Mouse (Mus musculus): ENCODE measurements at regions not wholly inside any gene's neighbourhood (a gene's known extent, or its start where the extent isn't known, plus 50 kb on each side); places are given as distances from the start of the nearest gene placed in this dataset.
A peak's percentile ranks its signal among the peaks of the same experiment; 100 is the strongest.

DNA sequence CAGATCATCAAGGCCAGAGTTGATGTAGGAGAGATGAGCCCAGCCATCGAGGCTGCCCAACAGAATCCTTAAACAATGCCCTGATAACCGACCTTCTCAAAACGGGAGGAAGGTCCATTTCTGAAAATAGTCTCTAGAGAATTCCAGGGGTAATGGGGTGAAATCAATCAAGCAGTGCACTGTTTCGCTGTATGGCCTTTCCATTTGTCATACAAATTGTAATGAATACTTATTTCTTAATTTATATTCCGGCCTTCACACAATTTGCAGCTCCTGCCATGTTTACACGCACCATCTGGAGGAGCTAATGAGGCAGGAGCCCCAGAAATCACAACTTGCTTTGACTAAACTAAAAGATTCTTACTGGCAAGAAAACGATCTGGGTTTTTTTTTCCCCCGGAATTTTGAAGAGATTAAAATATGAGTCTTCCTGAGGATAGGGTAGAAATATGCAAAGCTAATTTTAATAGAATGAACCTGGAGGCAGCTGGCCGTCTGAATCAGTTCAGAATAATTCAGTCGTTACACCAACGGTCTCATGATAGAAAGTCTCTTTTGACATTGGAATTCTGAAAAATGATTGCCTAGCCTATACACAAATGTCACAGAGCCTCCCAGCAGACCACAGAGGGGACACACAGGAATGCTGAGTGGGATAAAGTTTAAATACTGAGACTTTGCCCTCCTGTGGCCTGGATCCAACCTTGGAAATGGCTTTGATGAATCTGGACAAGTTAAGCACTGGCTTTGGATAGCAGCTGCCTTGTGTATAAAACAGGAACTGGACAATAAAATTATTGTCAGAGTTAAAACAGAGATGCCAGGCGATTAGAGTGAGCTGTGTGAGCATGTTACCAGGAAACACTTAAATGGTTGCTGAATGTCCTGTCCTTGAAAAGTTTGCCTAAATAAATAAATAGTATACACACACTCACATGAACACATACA is 115.0 kb upstream of the Frem1 start:
- H3K4me3 ChIP-seq (replicated peaks; ENCODE audit: low read length) = no peak overlapping the region
- no peaks in the 10 kb centered on the region for H3K36me3 ChIP-seq (ENCODE audit: control insufficient read depth, insufficient read depth, low read length)
- no peaks in the 10 kb centered on the region for H3K9me3 ChIP-seq (replicated peaks; ENCODE audit: control insufficient read depth, low read length)
- H3K4me2 ChIP-seq (ENCODE audit: low read depth, low read length) = no peak overlapping the region
- H3K27me3 ChIP-seq (ENCODE audit: control insufficient read depth, insufficient read depth, low read length) = no peaks in the 10 kb centered on the region
- H3K9ac ChIP-seq (ENCODE audit: low read length) = no peak overlapping the region
- ATAC-seq (ENCODE audit: insufficient read depth, low FRiP score) = peak; percentile 10; the same call in 1 of the 2 replicates
- H3K4me1 ChIP-seq (ENCODE audit: control insufficient read depth, insufficient read depth, low read length) = 0 out of 2 replicates have a peak, but pooled peaks cover 3% of the 10 kb centered on the region
- H3K27ac ChIP-seq (ENCODE audit: low read length) = peak overlapping the region; percentile 46
- 35% methylated on average over 12 of the region's 12 CpGs for WGBS

DNA sequence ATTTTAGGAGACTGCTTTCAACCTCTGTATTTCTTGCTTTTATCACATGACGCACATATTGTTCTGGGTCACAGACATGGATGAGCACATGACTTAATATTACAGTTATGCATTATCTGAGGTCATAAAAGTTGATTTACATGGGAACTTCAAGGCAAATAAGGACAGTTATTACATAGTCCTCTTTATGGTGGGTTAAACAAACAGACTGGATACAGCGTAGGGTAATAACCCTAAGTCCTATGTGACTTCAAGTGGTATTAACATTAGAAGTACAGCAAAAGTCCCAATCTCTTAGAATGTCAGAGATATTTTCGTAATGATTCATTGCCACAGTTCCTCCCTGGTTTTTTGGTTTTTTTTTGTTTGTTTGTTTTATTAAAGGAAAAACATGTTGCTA is 94.6 kb upstream of the Frem1 start:
- no peak for ATAC-seq (ENCODE audit: insufficient read depth, low FRiP score)

DNA sequence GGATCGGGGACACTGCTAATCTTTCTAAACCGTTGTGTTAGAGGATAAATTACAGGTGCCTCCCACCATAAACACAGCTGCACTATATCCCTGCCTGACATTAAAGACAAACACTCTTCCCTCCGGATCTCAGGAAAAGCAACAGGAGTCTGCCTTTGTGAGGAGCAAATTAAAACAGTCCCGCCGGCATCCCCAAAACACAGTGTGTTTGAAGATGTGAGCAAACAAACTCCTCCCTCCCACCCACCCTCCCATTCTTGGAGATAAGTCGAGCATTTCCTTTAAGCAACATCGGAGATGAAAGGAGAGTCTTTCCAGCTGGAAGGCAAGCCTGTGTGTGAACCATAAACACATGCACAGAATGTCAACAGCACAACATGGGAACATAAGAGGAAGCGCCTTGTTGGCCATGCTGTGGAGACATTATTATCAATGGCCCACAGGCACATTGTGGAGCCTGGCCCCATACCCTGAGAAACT is 93.6 kb upstream of the Frem1 start:
- ATAC-seq (ENCODE audit: insufficient read depth, low FRiP score) = no peak
- H3K4me1 ChIP-seq (ENCODE audit: control insufficient read depth, insufficient read depth, low read length) = peaks cover 8% of the 10 kb centered on the region; the same call in 1 of the 2 replicates
- 11% methylated on average over 8 of the region's 8 CpGs for WGBS
- no peak overlapping the region for H3K4me3 ChIP-seq (replicated peaks; ENCODE audit: low read length)
- H3K4me2 ChIP-seq (ENCODE audit: low read depth, low read length) = no peak overlapping the region
- H3K36me3 ChIP-seq (ENCODE audit: control insufficient read depth, insufficient read depth, low read length) = no peaks in the 10 kb centered on the region
- no peaks in the 10 kb centered on the region for H3K27me3 ChIP-seq (ENCODE audit: control insufficient read depth, insufficient read depth, low read length)
- H3K9me3 ChIP-seq (replicated peaks; ENCODE audit: control insufficient read depth, low read length) = no peaks in the 10 kb centered on the region
- peak overlapping the region; percentile 51 for H3K27ac ChIP-seq (ENCODE audit: low read length)
- no peak overlapping the region; the same call in 1 of the 2 replicates for H3K9ac ChIP-seq (ENCODE audit: low read length)

More for the DNA sequence above, 94.6 kb upstream of the Frem1 start:
- Histone ChIP-seq H3K36me3 (ENCODE audit: control insufficient read depth, insufficient read depth, low read length) (no peaks in the 10 kb centered on the region), H3K4me3 (replicated peaks; ENCODE audit: low read length) (no peak overlapping the region), H3K4me2 (ENCODE audit: low read depth, low read length) (no peak overlapping the region), H3K27me3 (ENCODE audit: control insufficient read depth, insufficient read depth, low read length) (no peaks in the 10 kb centered on the region), H3K9me3 (replicated peaks; ENCODE audit: control insufficient read depth, low read length) (no peaks in the 10 kb centered on the region), H3K4me1 (ENCODE audit: control insufficient read depth, insufficient read depth, low read length) (peaks cover 8% of the 10 kb centered on the region; the same call in 1 of the 2 replicates), H3K9ac (ENCODE audit: low read length) (no peak overlapping the region), H3K27ac (ENCODE audit: low read length) (no peak overlapping the region)
- WGBS = 85% methylated on average over 3 of the region's 3 CpGs

DNA sequence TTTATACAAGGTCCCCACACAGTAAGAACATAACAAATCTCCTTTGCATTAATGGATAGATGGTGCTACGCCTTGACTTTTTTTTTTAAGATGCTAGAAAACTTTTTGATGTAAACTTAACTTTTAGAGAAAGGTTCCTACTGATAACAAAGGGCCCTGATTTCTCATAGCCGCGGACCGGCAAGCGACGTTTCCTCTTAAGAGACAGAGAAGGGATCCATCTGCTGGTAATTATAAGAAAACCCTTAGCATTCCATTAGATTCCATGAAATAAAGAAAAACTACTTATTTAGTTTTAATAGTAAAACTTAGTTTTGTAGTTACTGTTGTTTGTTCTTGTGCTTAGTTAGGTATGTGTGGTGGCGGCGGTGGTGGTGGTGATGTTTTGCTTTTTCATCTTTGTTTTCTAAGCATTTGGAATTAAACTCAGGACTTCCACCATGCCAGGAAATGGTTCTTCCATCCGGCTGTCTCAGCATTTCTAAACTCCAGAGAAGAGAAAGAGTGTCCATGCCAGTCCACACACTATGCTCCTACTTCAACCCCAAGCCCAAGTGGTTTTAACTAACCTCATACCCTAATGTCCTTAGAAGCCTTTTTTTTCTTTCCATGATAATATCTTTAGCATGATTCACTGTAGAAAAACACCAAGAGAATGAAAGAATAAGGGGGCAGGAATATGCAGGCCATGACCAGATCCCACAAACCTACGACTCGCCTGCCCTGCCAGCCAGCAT is 92.8 kb upstream of the Frem1 start:
- WGBS = 49% methylated on average over 11 of the region's 11 CpGs
- no peak overlapping the region for H3K4me3 ChIP-seq (replicated peaks; ENCODE audit: low read length)
- H3K4me2 ChIP-seq (ENCODE audit: low read depth, low read length) = no peak overlapping the region
- H3K36me3 ChIP-seq (ENCODE audit: control insufficient read depth, insufficient read depth, low read length) = no peaks in the 10 kb centered on the region
- H3K9ac ChIP-seq (ENCODE audit: low read length) = no peak overlapping the region
- H3K27ac ChIP-seq (ENCODE audit: low read length) = peak overlapping the region; percentile 42
- no peaks in the 10 kb centered on the region for H3K27me3 ChIP-seq (ENCODE audit: control insufficient read depth, insufficient read depth, low read length)
- peaks cover 8% of the 10 kb centered on the region; the same call in 1 of the 2 replicates for H3K4me1 ChIP-seq (ENCODE audit: control insufficient read depth, insufficient read depth, low read length)
- no peaks in the 10 kb centered on the region for H3K9me3 ChIP-seq (replicated peaks; ENCODE audit: control insufficient read depth, low read length)
- no peak for ATAC-seq (ENCODE audit: insufficient read depth, low FRiP score)

DNA sequence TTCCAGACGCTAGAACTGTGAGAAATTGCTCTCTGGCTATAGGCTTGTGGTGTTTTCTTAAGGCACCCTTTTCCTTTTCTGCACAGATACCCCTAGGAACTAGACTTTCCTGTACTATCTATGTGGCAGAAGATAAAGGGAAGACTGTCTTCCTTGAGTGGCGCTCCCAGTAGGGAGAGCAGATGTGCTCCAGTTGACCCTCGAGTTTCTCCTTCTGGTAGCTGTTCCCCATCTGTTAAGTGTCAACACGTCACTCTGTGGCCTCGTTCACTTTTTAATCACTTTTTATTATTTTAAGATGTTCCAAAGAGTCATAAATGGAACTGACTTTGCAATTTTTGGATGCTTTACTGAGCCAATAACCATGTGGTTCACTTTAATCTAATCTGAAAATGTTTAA is 89.6 kb upstream of the Frem1 start:
- WGBS = 69% methylated on average over 5 of the region's 5 CpGs
- H3K27ac ChIP-seq (ENCODE audit: low read length) = no peak overlapping the region

DNA sequence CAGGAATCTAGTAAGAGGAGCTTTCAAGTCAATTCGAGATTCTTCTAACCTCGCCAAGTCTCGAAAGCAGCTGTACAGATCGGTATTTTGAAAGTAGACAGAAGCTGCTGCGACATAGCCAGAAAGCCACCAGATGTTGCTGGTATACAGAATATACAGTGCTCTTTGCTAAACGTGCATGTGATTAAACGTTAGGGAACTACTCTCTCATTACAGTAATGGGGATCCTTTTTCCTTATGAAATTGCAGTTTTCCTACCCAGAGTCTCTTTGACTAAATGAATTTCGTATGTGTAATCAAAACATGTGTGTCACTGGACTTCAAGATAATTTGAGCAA is 70.5 kb upstream of the Frem1 start:
- Histone ChIP-seq H3K9ac (ENCODE audit: low read length) (no peak overlapping the region), H3K4me2 (ENCODE audit: low read depth, low read length) (no peak overlapping the region), H3K4me3 (replicated peaks; ENCODE audit: low read length) (no peak overlapping the region), H3K9me3 (replicated peaks; ENCODE audit: control insufficient read depth, low read length) (no peaks in the 10 kb centered on the region), H3K36me3 (ENCODE audit: control insufficient read depth, insufficient read depth, low read length) (no peaks in the 10 kb centered on the region), H3K27ac (ENCODE audit: low read length) (peak overlapping the region; percentile 38; the same call in 1 of the 2 replicates), H3K27me3 (ENCODE audit: control insufficient read depth, insufficient read depth, low read length) (no peaks in the 10 kb centered on the region), H3K4me1 (ENCODE audit: control insufficient read depth, insufficient read depth, low read length) (no peaks in the 10 kb centered on the region)
- 57% methylated on average over 8 of the region's 8 CpGs for WGBS
- ATAC-seq (ENCODE audit: insufficient read depth, low FRiP score) = no peak

More for the DNA sequence above, 89.6 kb upstream of the Frem1 start:
- Histone ChIP-seq H3K4me2 (ENCODE audit: low read depth, low read length) (no peak overlapping the region), H3K27me3 (ENCODE audit: control insufficient read depth, insufficient read depth, low read length) (no peaks in the 10 kb centered on the region), H3K4me3 (replicated peaks; ENCODE audit: low read length) (no peak overlapping the region), H3K9me3 (replicated peaks; ENCODE audit: control insufficient read depth, low read length) (no peaks in the 10 kb centered on the region), H3K4me1 (ENCODE audit: control insufficient read depth, insufficient read depth, low read length) (peaks cover 8% of the 10 kb centered on the region; the same call in 1 of the 2 replicates), H3K9ac (ENCODE audit: low read length) (no peak overlapping the region), H3K36me3 (ENCODE audit: control insufficient read depth, insufficient read depth, low read length) (no peaks in the 10 kb centered on the region)
- ATAC-seq (ENCODE audit: insufficient read depth, low FRiP score) = no peak

DNA sequence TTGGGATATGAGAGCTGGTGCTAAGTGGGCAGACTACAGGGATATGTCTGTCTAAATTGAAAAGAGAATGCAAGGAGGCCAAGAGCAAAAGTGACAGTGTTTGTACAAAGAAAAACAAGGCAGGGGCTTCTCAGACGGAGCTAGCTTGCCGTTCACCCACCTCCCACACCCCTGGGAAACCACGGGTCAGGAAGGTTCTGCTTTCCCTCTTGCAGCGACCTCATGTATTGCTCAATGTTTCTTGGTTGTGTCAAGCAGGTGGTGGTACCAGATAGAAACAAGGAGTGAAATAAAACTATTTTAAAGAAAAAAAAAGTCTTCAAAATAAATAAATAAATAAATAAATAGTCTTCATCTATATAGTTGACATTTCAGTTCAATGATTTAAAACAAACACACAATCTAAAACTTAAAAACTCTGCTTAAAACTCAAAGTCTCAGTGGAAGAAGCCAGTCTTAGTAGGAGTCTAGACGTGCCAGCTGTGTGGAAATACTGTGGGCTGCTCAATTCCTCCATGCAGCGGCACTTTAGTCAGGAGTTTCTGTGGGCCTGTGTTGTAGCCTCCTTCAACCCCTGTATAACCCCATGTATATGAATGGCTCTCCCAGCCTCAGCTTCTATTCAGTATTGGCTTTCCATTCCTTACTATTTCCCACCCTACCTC is 70.0 kb upstream of the Frem1 start:
- no peaks in the 10 kb centered on the region for H3K9me3 ChIP-seq (replicated peaks; ENCODE audit: control insufficient read depth, low read length)
- 72% methylated on average over 6 of the region's 6 CpGs for WGBS
- H3K9ac ChIP-seq (ENCODE audit: low read length) = no peak overlapping the region
- H3K4me2 ChIP-seq (ENCODE audit: low read depth, low read length) = no peak overlapping the region
- H3K4me3 ChIP-seq (replicated peaks; ENCODE audit: low read length) = no peak overlapping the region
- peak overlapping the region; percentile 38; the same call in 1 of the 2 replicates for H3K27ac ChIP-seq (ENCODE audit: low read length)
- no peaks in the 10 kb centered on the region for H3K4me1 ChIP-seq (ENCODE audit: control insufficient read depth, insufficient read depth, low read length)
- no peak for ATAC-seq (ENCODE audit: insufficient read depth, low FRiP score)
- no peaks in the 10 kb centered on the region for H3K27me3 ChIP-seq (ENCODE audit: control insufficient read depth, insufficient read depth, low read length)
- H3K36me3 ChIP-seq (ENCODE audit: control insufficient read depth, insufficient read depth, low read length) = no peaks in the 10 kb centered on the region

DNA sequence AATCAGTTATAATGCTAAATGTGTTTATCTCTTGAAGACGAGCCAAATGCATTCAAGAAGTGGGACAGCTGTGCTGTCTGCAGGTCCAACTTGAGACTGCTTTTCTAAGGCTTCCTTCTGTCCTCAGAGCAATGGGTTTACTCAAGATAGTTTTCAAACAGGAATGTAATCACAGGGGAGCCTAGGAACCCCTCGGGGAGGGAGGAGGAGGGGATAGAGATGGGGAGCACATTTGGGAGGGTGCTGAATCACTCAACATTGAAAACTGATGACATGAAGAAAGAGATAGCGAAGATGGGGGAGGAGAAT is 56.5 kb upstream of the Frem1 start:
- Histone ChIP-seq H3K9me3 (replicated peaks; ENCODE audit: control insufficient read depth, low read length) (no peaks in the 10 kb centered on the region), H3K4me3 (replicated peaks; ENCODE audit: low read length) (no peak overlapping the region), H3K4me1 (ENCODE audit: control insufficient read depth, insufficient read depth, low read length) (no peaks in the 10 kb centered on the region), H3K4me2 (ENCODE audit: low read depth, low read length) (no peak overlapping the region), H3K36me3 (ENCODE audit: control insufficient read depth, insufficient read depth, low read length) (no peaks in the 10 kb centered on the region), H3K9ac (ENCODE audit: low read length) (no peak overlapping the region), H3K27ac (ENCODE audit: low read length) (peak overlapping the region; percentile 47), H3K27me3 (ENCODE audit: control insufficient read depth, insufficient read depth, low read length) (no peaks in the 10 kb centered on the region)
- no peak for ATAC-seq (ENCODE audit: insufficient read depth, low FRiP score)
- WGBS = 54% methylated on average over 3 of the region's 3 CpGs

Measured in stomach, embryonic 16.5 days (tissue).